Mouse (Mus musculus) liver, embryonic 11.5 days (tissue): ENCODE results near the gene S1pr1. TPM values are rescaled to one million over a fixed set of nuclear protein-coding genes. Genes with fewer than 3 reads are reported as not detected.

Source experiments
- ATAC-seq: fragments of 200-750 bp; cut with Nextera tagmentation; replicated peaks from 2 replicates; pipeline ENCODE4 v1.8.0; 2017; ENCODE audit warnings: moderate number of reproducible peaks, mild to moderate bottlenecking, moderate TSS enrichment, moderate library complexity; ENCODE audit not compliant: low FRiP score
- DNase-seq: peaks from one replicate; pipeline ENCODE4 v3.0.0-alpha.2; 2017; ENCODE audit warnings: low spot score
- H3K27ac ChIP-seq: fragments of 300-500 bp; sonication (generic); 2 replicates; pipeline ENCODE4 v1.5.1; 2014; ENCODE audit warnings: mild to moderate bottlenecking, low read depth, low read length, control low read depth
- H3K27me3 ChIP-seq: fragments of 300-500 bp; sonication (generic); replicated peaks from 2 replicates; pipeline ENCODE4 v1.6.1; 2014; ENCODE audit warnings: low read length, mixed read lengths; ENCODE audit not compliant: control insufficient read depth, insufficient read depth
- H3K36me3 ChIP-seq: fragments of 300-500 bp; sonication (generic); 2 replicates; pipeline ENCODE4 v1.6.1; 2014; ENCODE audit warnings: mild to moderate bottlenecking, low read length, moderate library complexity, mixed read lengths; ENCODE audit not compliant: control insufficient read depth, insufficient read depth
- H3K4me1 ChIP-seq: fragments of 300-500 bp; sonication (generic); replicated peaks from 2 replicates; pipeline ENCODE4 v1.6.1; 2014; ENCODE audit warnings: low read length, mixed read lengths; ENCODE audit not compliant: control insufficient read depth, insufficient read depth
- H3K4me2 ChIP-seq: fragments of 300-500 bp; sonication (generic); 2 replicates; pipeline ENCODE4 v1.6.1; 2014; ENCODE audit warnings: mild to moderate bottlenecking, control low read depth, moderate library complexity
- H3K4me3 ChIP-seq: fragments of 300-500 bp; sonication (generic); 2 replicates; pipeline ENCODE4 v1.5.1; 2014; ENCODE audit warnings: low read depth, low read length, control low read depth
- H3K9ac ChIP-seq: fragments of 300-500 bp; sonication (generic); 2 replicates; pipeline ENCODE4 v1.6.1; 2014; ENCODE audit warnings: low read depth, low read length, control low read depth
- H3K9me3 ChIP-seq: fragments of 300-500 bp; sonication (generic); 2 replicates; pipeline ENCODE4 v1.6.1; 2016; ENCODE audit warnings: low read length, inconsistent platforms, mixed read lengths; ENCODE audit not compliant: control insufficient read depth
- WGBS: fragments of 180-500 bp; shearing (Covaris S2); extraction: QIAGEN DNeasy Blood & Tissue Kit; methylation state at CpG from one replicate; pipeline ENCODE4 v1.1.7; 2014; 5-methylcytosine and 5-hydroxymethylcytosine counted together
- polyA plus RNA-seq: library from polyadenylated mRNA; unstranded; fragments of >200 nt; fragmentation: Nextera tagmentation; extraction: Ambion mirVana; gene quantifications from 2 replicates; pipeline ENCODE4 v1.2.1, GENCODE M21; 2014

The S1pr1 gene
- polyA plus RNA-seq: 17.8 and 18.7 TPM in 2 replicates

DNA sequence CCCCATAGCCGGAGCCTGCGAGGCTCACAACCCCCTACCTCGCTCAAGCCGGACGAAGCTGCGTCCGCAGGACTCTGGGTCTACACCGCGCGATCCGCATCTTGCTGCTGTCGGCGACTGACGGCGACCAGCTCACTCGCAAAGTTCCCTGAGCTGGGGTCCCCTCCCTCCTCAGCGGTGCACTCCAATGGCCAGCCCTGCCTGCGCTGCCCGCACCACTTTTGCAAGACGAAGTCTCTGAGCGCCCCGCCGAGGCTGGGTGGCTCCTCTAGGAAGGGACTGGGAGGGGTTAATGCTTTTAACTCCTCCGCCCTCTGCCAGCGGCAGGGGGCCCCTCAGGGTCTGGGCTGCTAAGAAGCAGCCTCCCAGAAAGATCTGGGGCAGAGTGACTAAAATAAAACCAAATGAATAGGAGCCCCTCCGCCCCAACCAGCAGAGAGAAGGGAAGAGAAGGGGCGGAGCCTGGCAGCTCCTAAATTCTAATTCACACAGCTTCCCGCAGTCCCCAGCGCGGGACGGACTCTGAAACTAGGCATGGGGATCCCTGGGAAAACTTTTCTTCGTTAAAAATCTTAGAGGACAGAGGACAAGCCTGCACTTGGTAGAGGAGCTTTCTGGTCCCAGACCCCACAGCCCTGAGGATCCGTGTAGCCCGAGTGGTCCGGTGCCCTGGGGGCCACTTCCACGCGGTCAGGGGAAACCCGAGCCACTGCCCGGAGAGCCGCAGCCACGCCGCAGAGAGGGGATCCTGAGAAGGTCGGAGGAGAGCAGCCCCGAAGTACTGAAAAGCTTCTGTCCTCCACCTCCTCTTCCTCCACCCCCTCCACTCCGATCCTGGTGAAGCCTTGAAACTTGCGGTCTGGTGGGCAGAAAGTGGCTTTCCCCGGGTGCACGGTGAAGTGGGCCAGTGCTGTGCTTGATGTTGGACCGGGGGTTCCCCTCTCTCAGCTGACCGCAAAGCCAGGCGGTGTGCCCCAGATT lies at the start of gene S1pr1:
Gene S1pr1, minus strand, starts transcription at position 402 of the 981 bp plus-strand sequence.
- Histone ChIP-seq H3K36me3 (peaks cover 4% of the 10 kb centered on the region; the same call in 1 of the 2 replicates), H3K27me3 (no peaks in the 10 kb centered on the region), H3K4me1 (peaks cover 21% of the 10 kb centered on the region), H3K27ac (peak within 1 kb of the TSS; percentile 74), H3K9me3 (no peaks in the 10 kb centered on the region), H3K9ac (peak within 1 kb of the TSS; percentile 64), H3K4me3 (peak within 1 kb of the TSS; percentile 60), H3K4me2 (peak within 1 kb of the TSS; percentile 92)
- ATAC-seq (peak; percentile 79), DNase-seq (peak; percentile 87)
- under 1% methylated on average over 51 of the region's 51 CpGs for WGBS

DNA sequence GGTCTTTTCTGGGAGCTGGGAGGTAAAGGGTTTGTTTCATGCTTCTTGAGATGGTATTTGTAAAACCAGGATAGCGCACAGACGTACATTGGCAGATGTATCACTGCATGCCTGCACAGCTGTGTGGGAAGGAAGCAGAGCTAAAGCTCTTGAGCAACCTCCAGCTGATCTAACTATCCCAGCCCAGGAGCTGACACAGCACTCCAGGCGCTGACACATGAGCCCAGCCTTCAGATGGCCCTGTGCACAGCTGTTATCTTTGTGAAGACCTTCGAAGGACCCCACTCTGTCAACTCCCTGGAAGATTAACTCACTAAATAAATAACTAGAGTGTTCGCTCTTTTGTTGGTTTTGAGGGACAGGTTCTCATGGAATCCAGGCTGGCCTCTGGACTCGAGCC lies 48.4 kb upstream of the S1pr1 start:
- H3K4me2 ChIP-seq: no peak overlapping the region
- H3K4me1 ChIP-seq: peaks cover 11% of the 10 kb centered on the region
- ATAC-seq: peak; percentile 61; the same call in 1 of the 2 replicates
- 36% methylated on average over 6 of the region's 6 CpGs for WGBS
- no peak overlapping the region for H3K9ac ChIP-seq
- no peaks in the 10 kb centered on the region for H3K9me3 ChIP-seq
- no peak overlapping the region for H3K27ac ChIP-seq
- no peaks in the 10 kb centered on the region for H3K27me3 ChIP-seq
- no peak overlapping the region for H3K4me3 ChIP-seq
- no peak for DNase-seq
- H3K36me3 ChIP-seq: no peaks in the 10 kb centered on the region

DNA sequence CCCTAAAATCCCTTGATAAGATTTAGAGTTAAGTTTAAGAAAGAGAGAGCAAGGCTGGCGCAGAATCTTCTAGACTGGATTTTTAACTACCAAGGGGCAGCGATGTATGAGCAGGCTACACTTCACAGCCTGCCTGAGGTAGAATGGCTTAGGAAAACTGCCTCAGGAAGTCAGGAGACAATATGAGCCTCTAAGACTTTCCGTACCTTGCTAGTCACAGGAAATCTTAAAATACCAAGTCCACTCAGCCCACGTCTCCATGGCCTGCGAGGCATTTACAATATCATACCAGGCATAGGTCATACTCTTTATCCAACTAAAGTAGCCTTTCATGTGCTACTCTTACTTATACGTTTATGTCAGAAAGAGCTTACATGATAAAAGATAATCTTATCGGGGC lies 48.0 kb upstream of the S1pr1 start:
- no peak for DNase-seq
- Histone ChIP-seq H3K4me3 (no peak overlapping the region), H3K4me2 (no peak overlapping the region), H3K4me1 (peaks cover 11% of the 10 kb centered on the region), H3K27me3 (no peaks in the 10 kb centered on the region), H3K9ac (no peak overlapping the region), H3K9me3 (no peaks in the 10 kb centered on the region), H3K27ac (no peak overlapping the region), H3K36me3 (no peaks in the 10 kb centered on the region)
- 57% methylated on average over 7 of the region's 7 CpGs for WGBS
- ATAC-seq: no peak

DNA sequence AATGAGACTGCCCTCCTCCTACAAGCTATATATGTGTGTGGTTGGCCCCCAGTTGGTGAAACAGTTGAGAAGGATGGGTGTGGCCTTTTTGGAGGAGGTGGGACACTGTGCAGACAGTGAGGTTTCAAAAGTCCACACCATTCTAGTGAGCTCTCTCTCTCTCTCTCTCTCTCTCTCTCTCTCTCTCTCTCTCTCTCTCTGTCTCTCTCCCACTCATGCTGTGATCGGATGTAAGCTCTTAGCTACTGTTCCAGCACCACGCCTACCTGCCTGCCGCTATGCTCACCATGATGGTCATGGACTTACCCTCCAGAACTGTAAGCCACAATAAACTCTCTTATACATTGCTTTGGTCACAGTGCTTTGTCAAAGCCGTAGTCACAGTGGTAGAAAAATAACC lies 44.8 kb upstream of the S1pr1 start:
- no peak for ATAC-seq
- DNase-seq: no peak
- Histone ChIP-seq H3K9me3 (no peaks in the 10 kb centered on the region), H3K4me3 (no peak overlapping the region), H3K4me2 (no peak overlapping the region), H3K27me3 (no peaks in the 10 kb centered on the region), H3K27ac (no peak overlapping the region), H3K9ac (no peak overlapping the region), H3K4me1 (peaks cover 11% of the 10 kb centered on the region), H3K36me3 (no peaks in the 10 kb centered on the region)
- WGBS: 92% methylated on average over 4 of the region's 4 CpGs

DNA sequence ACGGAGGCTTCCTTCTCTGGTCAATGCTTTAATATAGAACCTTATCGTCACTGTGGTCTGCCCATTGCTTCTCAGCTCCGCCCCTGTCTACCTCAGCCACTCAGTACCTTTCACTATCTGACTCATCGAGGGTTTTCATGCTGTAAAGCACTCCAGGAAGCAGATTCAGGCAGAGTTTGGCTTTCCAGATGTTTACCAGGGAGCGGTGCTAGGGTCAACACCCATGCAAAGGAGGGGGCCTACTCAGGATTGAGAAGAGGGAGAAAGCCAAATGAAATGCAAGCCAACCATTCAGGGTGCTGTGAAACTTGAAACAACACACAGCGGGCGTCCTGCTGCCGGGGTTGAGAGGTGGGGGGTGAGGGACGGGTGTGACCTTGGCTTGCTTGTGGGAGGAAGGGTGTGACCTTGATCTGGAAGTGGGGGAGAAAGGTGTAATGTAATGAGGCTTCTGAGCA lies 43.6 kb upstream of the S1pr1 start:
- Histone ChIP-seq H3K4me2 (peak overlapping the region; percentile 71), H3K9ac (0 out of 2 replicates have a peak overlapping the region, but pooled peaks have one; percentile 16), H3K27me3 (no peaks in the 10 kb centered on the region), H3K4me3 (peak overlapping the region; percentile 28), H3K36me3 (no peaks in the 10 kb centered on the region), H3K9me3 (no peaks in the 10 kb centered on the region), H3K27ac (no peak overlapping the region), H3K4me1 (peaks cover 11% of the 10 kb centered on the region)
- DNase-seq (peak; percentile 41), ATAC-seq (peak; percentile 78)
- 7% methylated on average over 9 of the region's 9 CpGs for WGBS

DNA sequence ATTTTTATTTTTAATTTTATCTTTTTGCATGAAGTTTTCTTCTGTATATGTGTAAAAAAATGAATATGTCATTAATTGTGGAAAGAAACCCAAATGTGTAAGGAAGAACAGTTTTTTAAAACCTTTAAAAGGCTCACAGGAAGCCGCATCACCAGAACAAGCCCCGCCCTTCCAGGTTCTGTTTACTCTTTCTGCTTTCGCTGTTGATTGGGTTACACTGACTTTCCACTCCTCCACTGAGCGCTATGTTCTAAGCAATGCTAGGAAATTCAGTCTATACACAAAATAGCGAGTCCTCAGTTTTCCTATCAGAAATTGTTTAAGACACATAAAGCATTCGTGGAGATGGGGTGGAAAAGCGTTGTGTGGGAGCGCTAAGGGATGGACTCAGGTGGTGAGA lies 39.6 kb upstream of the S1pr1 start:
- Histone ChIP-seq H3K36me3 (no peaks in the 10 kb centered on the region), H3K9me3 (no peaks in the 10 kb centered on the region), H3K4me1 (peaks cover 6% of the 10 kb centered on the region), H3K9ac (no peak overlapping the region), H3K27me3 (no peaks in the 10 kb centered on the region), H3K27ac (no peak overlapping the region), H3K4me2 (no peak overlapping the region), H3K4me3 (no peak overlapping the region)
- 46% methylated on average over 8 of the region's 8 CpGs for WGBS
- ATAC-seq (no peak), DNase-seq (no peak)

DNA sequence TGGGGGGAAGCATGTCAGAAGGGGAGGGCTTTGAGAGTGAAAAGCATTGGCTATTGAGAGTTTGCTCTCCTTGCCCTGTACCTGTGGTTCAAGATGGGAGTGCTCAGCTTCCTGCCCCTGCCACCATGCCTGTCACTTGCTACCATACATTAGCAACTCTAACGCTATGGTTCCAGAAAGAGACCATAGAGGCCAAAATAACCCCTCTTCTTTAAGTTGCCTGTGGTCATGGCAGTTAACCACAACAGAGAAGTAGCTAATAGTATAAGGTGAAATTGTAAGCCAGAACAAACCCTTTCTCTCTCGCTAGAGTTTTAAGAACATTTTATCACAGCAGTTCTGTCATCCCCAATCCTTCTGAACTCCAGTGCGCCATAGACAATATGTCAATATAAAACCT lies 35.5 kb upstream of the S1pr1 start:
- DNase-seq: no peak
- Histone ChIP-seq H3K4me3 (no peak overlapping the region), H3K27me3 (no peaks in the 10 kb centered on the region), H3K9me3 (no peaks in the 10 kb centered on the region), H3K9ac (no peak overlapping the region), H3K4me2 (no peak overlapping the region), H3K36me3 (no peaks in the 10 kb centered on the region), H3K4me1 (no peaks in the 10 kb centered on the region), H3K27ac (no peak overlapping the region)
- WGBS: 65% methylated on average over 3 of the region's 3 CpGs
- no peak for ATAC-seq

DNA sequence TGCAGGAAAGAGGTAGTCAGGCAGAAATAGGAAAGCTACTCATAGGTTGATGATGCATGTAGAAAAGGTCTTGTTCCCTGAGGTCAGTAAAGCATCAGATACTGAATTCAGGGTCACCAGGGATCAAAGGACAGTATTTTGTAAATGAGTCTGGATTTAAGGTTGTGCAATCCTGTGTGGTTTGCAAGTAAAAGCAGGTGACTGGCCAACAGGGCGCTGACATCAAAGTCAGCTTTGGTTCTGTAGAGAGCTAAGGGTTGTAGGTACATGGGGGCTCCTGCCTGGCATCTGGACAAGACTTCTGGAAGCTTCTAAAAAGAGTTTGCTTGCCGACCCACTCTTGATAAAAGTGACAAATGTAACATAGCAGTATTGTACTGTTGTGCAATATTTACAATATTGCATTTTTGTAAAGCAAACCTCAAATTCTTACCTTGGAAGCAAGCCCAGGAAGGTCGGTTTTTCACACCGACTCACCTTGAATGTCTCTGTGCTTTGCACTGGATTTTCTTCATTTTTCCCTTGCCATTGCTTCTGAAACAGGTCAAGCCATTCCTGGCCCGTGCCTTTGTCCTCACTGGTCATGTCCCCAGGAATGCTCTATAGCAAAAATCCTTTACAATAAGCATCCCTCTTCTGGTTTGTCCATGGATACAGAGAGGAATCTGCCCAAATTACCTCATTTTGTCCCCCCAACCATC lies 33.6 kb upstream of the S1pr1 start:
- H3K9me3 ChIP-seq: no peaks in the 10 kb centered on the region
- DNase-seq: no peak
- H3K27ac ChIP-seq: no peak overlapping the region
- H3K36me3 ChIP-seq: no peaks in the 10 kb centered on the region
- H3K4me3 ChIP-seq: no peak overlapping the region
- WGBS: 77% methylated on average over 5 of the region's 5 CpGs
- no peaks in the 10 kb centered on the region for H3K27me3 ChIP-seq
- H3K4me2 ChIP-seq: no peak overlapping the region
- peak; percentile 73; the same call in 1 of the 2 replicates for ATAC-seq
- no peaks in the 10 kb centered on the region for H3K4me1 ChIP-seq
- no peak overlapping the region for H3K9ac ChIP-seq
